Mouse (Mus musculus): ENCODE data around the gene Lca5. TPM values are rescaled to one million over a fixed set of nuclear protein-coding genes. Genes with fewer than 3 reads are reported as not detected.

The Lca5 gene
- 9.4 and 9.6 TPM in 2 replicates for polyA plus RNA-seq (2015; fragmentation: Nextera tagmentation; extraction: Ambion mirVana)

DNA sequence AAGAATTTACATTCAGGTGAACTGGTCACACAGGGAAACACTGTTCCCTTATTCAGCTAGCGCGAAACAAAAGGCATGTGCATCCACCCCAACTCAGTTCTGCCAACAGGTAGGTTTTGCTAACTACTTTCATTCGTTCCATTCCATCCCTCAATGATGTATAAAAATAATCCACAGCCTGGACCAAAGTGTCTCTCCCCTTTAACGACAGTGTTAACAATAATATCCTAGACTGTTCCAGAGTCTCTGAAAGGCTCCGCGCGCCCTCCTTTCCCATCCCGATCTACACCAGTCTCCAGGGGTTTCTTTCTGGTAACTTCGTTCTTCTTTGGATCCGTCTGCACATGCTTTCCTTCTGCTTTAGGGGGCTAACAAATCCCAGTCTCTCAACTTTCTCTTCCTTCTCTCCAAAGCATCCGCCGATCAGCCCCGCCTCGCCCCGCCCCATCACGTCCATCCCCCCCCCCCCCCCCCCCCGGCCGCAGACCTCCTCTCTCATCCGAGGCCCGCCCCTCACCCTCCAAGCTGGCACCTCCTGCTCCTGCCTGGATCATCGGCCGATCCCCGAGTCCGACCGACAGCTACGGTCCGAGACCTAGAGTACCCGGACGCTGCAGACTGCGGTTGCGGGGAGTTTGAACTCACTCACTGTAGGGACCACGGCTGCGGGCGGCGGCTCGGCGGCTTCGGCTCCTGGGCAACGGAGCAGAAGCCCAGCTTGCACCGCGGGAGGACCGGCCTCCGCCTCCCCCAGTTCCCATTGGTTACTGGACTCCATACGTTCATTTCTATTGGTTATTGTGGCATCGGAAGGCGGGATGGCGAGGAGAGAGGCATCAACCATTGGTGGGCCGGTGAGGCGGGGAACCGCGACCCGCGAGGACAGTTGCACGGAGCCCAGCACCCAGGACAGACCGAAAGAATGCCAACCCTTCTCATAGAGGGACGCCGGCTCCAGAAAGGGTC lies at the start of gene Lca5:
Gene Lca5, minus strand, starts transcription at position 736 of the 966 bp plus-strand sequence.
- Histone ChIP-seq H3K9ac (ENCODE audit: low read length) (peak within 1 kb of the TSS; percentile 77), H3K4me1 (ENCODE audit: control insufficient read depth, insufficient read depth, low read length) (peaks cover 11% of the 10 kb centered on the region; the same call in 1 of the 2 replicates), H3K4me2 (ENCODE audit: low read depth, low read length) (peak within 1 kb of the TSS; percentile 80), H3K27ac (ENCODE audit: low read length) (peak within 1 kb of the TSS; percentile 94), H3K4me3 (ENCODE audit: low read length) (peak within 1 kb of the TSS; percentile 84), H3K27me3 (ENCODE audit: control insufficient read depth, insufficient read depth, low read length) (no peaks in the 10 kb centered on the region), H3K9me3 (replicated peaks; ENCODE audit: control insufficient read depth, low read length) (no peaks in the 10 kb centered on the region), H3K36me3 (ENCODE audit: control insufficient read depth, insufficient read depth) (no peaks in the 10 kb centered on the region)
- ATAC-seq (replicated peaks; ENCODE audit: extremely low read depth, insufficient read depth, low FRiP score), result peak; percentile 99
- 1% methylated on average over 47 of the region's 57 CpGs for WGBS

DNA sequence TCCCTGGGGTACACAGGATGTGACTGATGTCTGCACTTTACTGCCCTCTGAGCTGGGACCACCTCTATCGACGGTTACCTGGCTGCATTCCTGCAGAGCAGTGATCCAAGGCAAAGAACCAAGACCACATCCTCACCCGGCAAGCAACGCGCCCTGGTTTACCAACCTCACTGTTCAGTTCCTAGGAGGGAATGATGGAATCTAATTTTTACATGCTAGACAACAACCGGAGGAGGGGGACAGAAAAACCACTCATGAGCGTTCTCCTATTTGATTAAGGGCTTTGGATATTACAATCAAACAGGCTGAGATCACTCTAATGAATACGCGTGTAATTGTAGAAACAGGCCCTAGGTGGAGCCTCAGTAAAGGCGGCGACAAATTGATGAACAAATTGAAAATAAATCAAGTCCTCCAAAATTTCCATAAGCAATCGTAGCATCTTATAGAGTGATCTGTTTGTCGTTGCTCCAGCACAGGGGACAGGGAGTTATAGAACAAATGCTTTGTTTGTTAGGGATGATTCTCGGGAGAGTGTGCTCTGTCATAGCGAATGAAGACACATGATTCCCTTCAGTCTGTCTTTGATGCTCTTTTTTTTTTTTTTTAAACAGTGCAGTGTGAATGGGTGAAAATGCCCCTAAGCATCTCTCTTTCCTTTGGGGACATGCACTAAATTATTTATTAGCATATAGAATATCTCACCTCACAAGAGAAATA lies 47.7 kb upstream of the Lca5 start:
- ATAC-seq (replicated peaks; ENCODE audit: extremely low read depth, insufficient read depth, low FRiP score), result no peak
- 41% methylated on average over 15 of the region's 15 CpGs for WGBS
- H3K4me3 ChIP-seq (ENCODE audit: low read length), result no peak overlapping the region
- no peak overlapping the region for H3K9ac ChIP-seq (ENCODE audit: low read length)
- no peaks in the 10 kb centered on the region for H3K4me1 ChIP-seq (ENCODE audit: control insufficient read depth, insufficient read depth, low read length)
- no peaks in the 10 kb centered on the region for H3K9me3 ChIP-seq (replicated peaks; ENCODE audit: control insufficient read depth, low read length)
- no peaks in the 10 kb centered on the region for H3K27me3 ChIP-seq (ENCODE audit: control insufficient read depth, insufficient read depth, low read length)
- no peak overlapping the region for H3K27ac ChIP-seq (ENCODE audit: low read length)
- peak overlapping the region; percentile 41 for H3K4me2 ChIP-seq (ENCODE audit: low read depth, low read length)
- no peaks in the 10 kb centered on the region for H3K36me3 ChIP-seq (ENCODE audit: control insufficient read depth, insufficient read depth)

DNA sequence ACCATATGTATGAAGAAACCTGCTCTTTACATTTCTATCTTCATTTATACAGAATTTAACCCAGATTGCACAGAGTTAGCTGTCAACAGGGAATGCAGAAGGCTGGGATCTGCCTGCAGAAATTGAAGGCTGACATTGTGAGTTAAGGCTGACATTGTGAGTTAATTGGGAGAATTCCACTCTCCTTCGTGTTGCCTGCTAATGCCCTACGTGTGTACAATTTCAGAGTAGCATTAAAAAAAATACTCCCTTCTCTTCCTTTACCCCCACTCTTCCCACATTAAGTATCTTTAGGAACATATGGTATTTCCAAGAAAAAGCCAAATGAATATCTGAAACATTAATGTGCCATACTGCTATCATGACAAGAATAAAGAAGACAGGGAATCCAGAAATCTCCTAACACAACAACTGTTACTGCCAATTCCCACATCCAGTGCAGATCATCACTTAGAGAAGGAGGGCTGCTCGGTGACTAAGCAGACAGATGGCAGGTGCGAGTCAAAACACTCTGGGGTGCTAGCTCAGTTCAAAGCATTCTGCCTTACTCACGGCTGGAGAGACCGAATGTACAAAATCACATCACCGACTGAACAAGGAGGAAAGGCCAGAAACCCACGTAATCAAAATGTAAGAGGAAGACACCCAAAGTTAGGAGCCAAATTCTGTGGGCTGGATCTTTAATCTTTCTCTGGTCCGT lies 47.0 kb upstream of the Lca5 start:
- H3K4me2 ChIP-seq (ENCODE audit: low read depth, low read length), result no peak overlapping the region
- no peak overlapping the region for H3K27ac ChIP-seq (ENCODE audit: low read length)
- H3K4me1 ChIP-seq (ENCODE audit: control insufficient read depth, insufficient read depth, low read length), result no peaks in the 10 kb centered on the region
- no peak for ATAC-seq (replicated peaks; ENCODE audit: extremely low read depth, insufficient read depth, low FRiP score)
- WGBS, result 42% methylated on average over 9 of the region's 9 CpGs
- H3K9me3 ChIP-seq (replicated peaks; ENCODE audit: control insufficient read depth, low read length), result no peaks in the 10 kb centered on the region
- H3K27me3 ChIP-seq (ENCODE audit: control insufficient read depth, insufficient read depth, low read length), result no peaks in the 10 kb centered on the region
- H3K4me3 ChIP-seq (ENCODE audit: low read length), result no peak overlapping the region
- H3K9ac ChIP-seq (ENCODE audit: low read length), result no peak overlapping the region
- H3K36me3 ChIP-seq (ENCODE audit: control insufficient read depth, insufficient read depth), result no peaks in the 10 kb centered on the region

DNA sequence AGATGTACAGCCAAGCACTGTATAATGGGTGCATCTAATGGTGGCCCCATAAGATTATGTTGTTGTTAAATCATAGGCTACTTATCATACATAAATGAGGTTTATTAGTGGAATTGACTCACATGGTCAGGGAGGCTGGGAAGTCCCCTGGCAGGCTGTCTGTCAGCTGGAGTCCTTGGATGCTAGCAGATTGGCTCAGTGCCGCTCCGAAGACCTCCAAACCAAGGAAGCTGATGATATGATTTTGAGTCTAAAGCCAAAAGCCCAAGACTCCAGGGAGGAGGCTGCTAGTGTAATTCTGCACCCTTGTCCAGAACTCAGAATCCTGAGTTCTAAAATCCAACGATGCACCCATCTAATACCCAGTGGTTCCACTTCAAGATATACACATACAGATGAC lies 45.0 kb upstream of the Lca5 start:
- H3K4me2 ChIP-seq (ENCODE audit: low read depth, low read length), result no peak overlapping the region
- H3K36me3 ChIP-seq (ENCODE audit: control insufficient read depth, insufficient read depth), result no peaks in the 10 kb centered on the region
- 87% methylated on average over 3 of the region's 3 CpGs for WGBS
- no peak overlapping the region for H3K27ac ChIP-seq (ENCODE audit: low read length)
- H3K9me3 ChIP-seq (replicated peaks; ENCODE audit: control insufficient read depth, low read length), result no peaks in the 10 kb centered on the region
- no peak for ATAC-seq (replicated peaks; ENCODE audit: extremely low read depth, insufficient read depth, low FRiP score)
- H3K4me1 ChIP-seq (ENCODE audit: control insufficient read depth, insufficient read depth, low read length), result no peaks in the 10 kb centered on the region
- H3K27me3 ChIP-seq (ENCODE audit: control insufficient read depth, insufficient read depth, low read length), result no peaks in the 10 kb centered on the region
- no peak overlapping the region for H3K9ac ChIP-seq (ENCODE audit: low read length)
- no peak overlapping the region for H3K4me3 ChIP-seq (ENCODE audit: low read length)

DNA sequence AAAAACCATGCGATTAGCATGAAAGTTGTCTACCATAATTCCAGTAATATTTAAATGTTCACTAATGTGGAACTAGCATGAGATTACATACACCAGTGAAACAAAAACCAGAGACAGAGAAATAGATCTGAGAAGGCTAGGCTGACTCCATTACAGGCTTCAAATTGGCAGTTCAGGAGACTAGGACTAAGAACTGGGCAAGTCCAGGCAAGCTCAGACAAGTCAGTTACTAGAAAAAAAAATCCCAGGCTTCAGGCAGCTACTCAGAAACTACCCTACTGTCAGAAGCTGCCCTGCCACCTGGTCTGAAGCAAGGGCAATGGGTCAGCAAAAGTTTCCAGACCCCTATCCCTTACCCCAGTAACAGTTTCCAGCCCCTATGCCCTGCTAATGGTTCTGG lies 44.4 kb upstream of the Lca5 start:
- Histone ChIP-seq H3K27ac (ENCODE audit: low read length) (no peak overlapping the region), H3K9ac (ENCODE audit: low read length) (no peak overlapping the region), H3K27me3 (ENCODE audit: control insufficient read depth, insufficient read depth, low read length) (no peaks in the 10 kb centered on the region), H3K9me3 (replicated peaks; ENCODE audit: control insufficient read depth, low read length) (no peaks in the 10 kb centered on the region), H3K4me2 (ENCODE audit: low read depth, low read length) (no peak overlapping the region), H3K4me1 (ENCODE audit: control insufficient read depth, insufficient read depth, low read length) (no peaks in the 10 kb centered on the region), H3K36me3 (ENCODE audit: control insufficient read depth, insufficient read depth) (no peaks in the 10 kb centered on the region), H3K4me3 (ENCODE audit: low read length) (no peak overlapping the region)
- WGBS, result 95% methylated on average over 1 of the region's 1 CpGs
- no peak for ATAC-seq (replicated peaks; ENCODE audit: extremely low read depth, insufficient read depth, low FRiP score)

DNA sequence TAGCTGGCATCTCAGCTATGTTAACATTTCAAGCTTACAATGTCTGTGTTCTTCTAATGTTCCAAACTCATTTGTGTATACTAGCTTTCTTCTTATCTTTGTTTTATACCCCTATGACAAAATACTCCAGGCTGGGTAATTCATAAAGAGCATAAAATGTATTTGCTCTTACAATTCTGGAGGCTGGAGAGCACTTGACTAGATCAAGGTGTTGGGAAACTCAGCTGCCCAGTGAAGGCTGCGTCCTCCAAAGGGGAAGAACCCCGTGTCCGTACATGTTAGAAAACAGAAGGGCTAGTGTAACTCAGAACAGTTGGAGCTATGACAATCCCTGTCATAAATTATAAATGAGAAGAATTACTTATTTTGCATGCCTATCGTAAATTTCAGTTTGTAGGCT lies 42.5 kb upstream of the Lca5 start:
- no peaks in the 10 kb centered on the region for H3K9me3 ChIP-seq (replicated peaks; ENCODE audit: control insufficient read depth, low read length)
- no peaks in the 10 kb centered on the region for H3K36me3 ChIP-seq (ENCODE audit: control insufficient read depth, insufficient read depth)
- no peak overlapping the region for H3K4me3 ChIP-seq (ENCODE audit: low read length)
- no peak overlapping the region for H3K9ac ChIP-seq (ENCODE audit: low read length)
- no peak for ATAC-seq (replicated peaks; ENCODE audit: extremely low read depth, insufficient read depth, low FRiP score)
- no peaks in the 10 kb centered on the region for H3K27me3 ChIP-seq (ENCODE audit: control insufficient read depth, insufficient read depth, low read length)
- H3K4me1 ChIP-seq (ENCODE audit: control insufficient read depth, insufficient read depth, low read length), result no peaks in the 10 kb centered on the region
- H3K4me2 ChIP-seq (ENCODE audit: low read depth, low read length), result no peak overlapping the region
- WGBS, result 85% methylated on average over 4 of the region's 4 CpGs
- H3K27ac ChIP-seq (ENCODE audit: low read length), result no peak overlapping the region

DNA sequence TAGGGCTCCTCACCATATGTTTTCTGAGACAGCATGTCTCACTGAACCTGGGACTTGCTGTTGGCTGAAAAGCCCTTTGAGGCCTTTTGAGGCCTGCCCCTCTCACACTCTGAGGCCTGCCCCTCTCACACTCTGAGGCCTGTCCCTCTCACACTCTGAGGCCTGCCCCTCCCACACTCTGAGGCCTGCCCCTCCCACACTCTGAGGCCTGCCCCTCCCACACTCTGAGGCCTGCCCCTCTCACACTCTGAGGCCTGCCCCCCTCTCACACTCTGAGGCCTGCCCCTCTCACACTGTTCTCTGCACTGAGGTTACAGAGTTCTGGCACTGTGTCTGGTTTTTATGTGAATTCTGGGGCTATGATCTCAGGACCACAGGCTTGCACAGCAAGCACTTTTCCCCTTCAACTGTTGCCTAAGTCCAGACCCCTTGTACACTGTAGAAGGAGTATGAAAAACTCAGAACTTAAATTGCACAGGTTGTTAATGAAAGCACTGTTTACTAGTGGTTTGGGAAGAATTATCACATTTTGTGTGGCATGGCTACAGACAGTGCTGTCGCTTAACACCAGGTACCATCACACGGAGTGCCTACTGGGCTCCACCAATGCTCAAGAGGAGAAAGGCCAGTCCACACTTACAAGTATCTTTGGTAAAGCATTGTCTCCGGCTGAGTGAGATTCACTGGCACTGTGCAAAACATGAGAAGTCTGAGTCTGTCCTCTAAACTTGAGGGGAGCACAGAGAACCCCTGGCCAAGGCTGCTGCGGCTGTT lies 41.4 kb upstream of the Lca5 start:
- 83% methylated on average over 4 of the region's 4 CpGs for WGBS
- H3K27ac ChIP-seq (ENCODE audit: low read length), result no peak overlapping the region
- H3K9me3 ChIP-seq (replicated peaks; ENCODE audit: control insufficient read depth, low read length), result no peaks in the 10 kb centered on the region
- no peak overlapping the region for H3K4me3 ChIP-seq (ENCODE audit: low read length)
- no peak overlapping the region for H3K9ac ChIP-seq (ENCODE audit: low read length)
- ATAC-seq (replicated peaks; ENCODE audit: extremely low read depth, insufficient read depth, low FRiP score), result no peak
- no peaks in the 10 kb centered on the region for H3K4me1 ChIP-seq (ENCODE audit: control insufficient read depth, insufficient read depth, low read length)
- H3K4me2 ChIP-seq (ENCODE audit: low read depth, low read length), result no peak overlapping the region
- H3K27me3 ChIP-seq (ENCODE audit: control insufficient read depth, insufficient read depth, low read length), result no peaks in the 10 kb centered on the region
- no peaks in the 10 kb centered on the region for H3K36me3 ChIP-seq (ENCODE audit: control insufficient read depth, insufficient read depth)

DNA sequence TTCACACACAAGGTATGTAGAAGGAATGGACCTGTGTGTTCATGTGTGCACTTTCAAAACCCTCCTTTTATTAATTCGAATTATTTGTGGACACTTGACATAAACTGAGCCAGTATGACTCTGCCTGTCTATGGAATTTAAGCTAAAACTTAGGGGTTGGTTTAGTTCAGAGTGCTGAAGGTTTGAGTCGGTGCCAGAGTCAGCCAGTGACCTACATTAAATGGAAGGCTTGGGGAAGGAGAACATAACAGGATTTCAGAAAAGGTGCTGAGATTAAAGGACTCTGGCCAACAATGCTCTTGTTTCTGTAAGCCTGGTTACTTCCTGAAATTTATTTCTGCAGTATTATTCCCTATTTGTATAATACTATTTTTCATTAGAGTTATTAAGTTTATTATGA lies 28.9 kb upstream of the Lca5 start:
- Histone ChIP-seq H3K27me3 (ENCODE audit: control insufficient read depth, insufficient read depth, low read length) (no peaks in the 10 kb centered on the region), H3K4me2 (ENCODE audit: low read depth, low read length) (no peak overlapping the region), H3K4me1 (ENCODE audit: control insufficient read depth, insufficient read depth, low read length) (no peaks in the 10 kb centered on the region), H3K4me3 (ENCODE audit: low read length) (no peak overlapping the region), H3K36me3 (ENCODE audit: control insufficient read depth, insufficient read depth) (no peaks in the 10 kb centered on the region), H3K9ac (ENCODE audit: low read length) (no peak overlapping the region), H3K9me3 (replicated peaks; ENCODE audit: control insufficient read depth, low read length) (no peaks in the 10 kb centered on the region), H3K27ac (ENCODE audit: low read length) (no peak overlapping the region)
- WGBS, result 61% methylated on average over 2 of the region's 2 CpGs
- ATAC-seq (replicated peaks; ENCODE audit: extremely low read depth, insufficient read depth, low FRiP score), result no peak

Data from heart, embryonic 16.5 days (tissue).